Mouse (Mus musculus) intestine, embryonic 16.5 days (tissue): ENCODE results near the gene Abhd12. TPM values are rescaled to one million over a fixed set of nuclear protein-coding genes. Genes with fewer than 3 reads are reported as not detected.

Experiments
- ATAC-seq: fragments of 200-750 bp; cut with Nextera tagmentation; 2 replicates; pipeline ENCODE4 v1.8.0; 2017; ENCODE audit warnings: moderate TSS enrichment, moderate library complexity
- H3K27ac ChIP-seq: fragments of 300-500 bp; sonication (generic); 2 replicates; pipeline ENCODE4 v1.5.1; 2014; ENCODE audit warnings: mild to moderate bottlenecking, low read length
- H3K27me3 ChIP-seq: fragments of 300-500 bp; sonication (generic); replicated peaks from 2 replicates; pipeline ENCODE4 v1.6.1; 2014; ENCODE audit warnings: low read length, control low read depth, mixed read lengths; ENCODE audit not compliant: control insufficient read depth, insufficient read depth
- H3K36me3 ChIP-seq: fragments of 300-500 bp; sonication (generic); 2 replicates; pipeline ENCODE4 v1.6.1; 2014; ENCODE audit warnings: low read length, control low read depth; ENCODE audit not compliant: control insufficient read depth, insufficient read depth
- H3K4me1 ChIP-seq: fragments of 300-500 bp; sonication (generic); 2 replicates; pipeline ENCODE4 v1.6.1; 2014; ENCODE audit warnings: low read length, control low read depth, mixed read lengths; ENCODE audit not compliant: control insufficient read depth, insufficient read depth
- H3K4me2 ChIP-seq: fragments of 300-500 bp; sonication (generic); 2 replicates; pipeline ENCODE4 v1.6.1; 2014; ENCODE audit warnings: low read depth, low read length, control low read depth
- H3K4me3 ChIP-seq: fragments of 300-500 bp; sonication (generic); 2 replicates; pipeline ENCODE4 v1.5.1; 2014; ENCODE audit warnings: mild to moderate bottlenecking, low read length
- H3K9ac ChIP-seq: fragments of 300-500 bp; sonication (generic); 2 replicates; pipeline ENCODE4 v1.6.1; 2014; ENCODE audit warnings: low read depth, low read length
- H3K9me3 ChIP-seq: fragments of 300-500 bp; sonication (generic); 2 replicates; pipeline ENCODE4 v1.6.1; 2016; ENCODE audit warnings: low read length, control low read depth; ENCODE audit not compliant: control insufficient read depth
- whole genome bisulfite sequencing: fragments of 180-500 bp; shearing (Covaris S2); extraction: QIAGEN DNeasy Blood & Tissue Kit; methylation state at CpG from one replicate; pipeline ENCODE4 v1.1.7; 2014; 5-methylcytosine and 5-hydroxymethylcytosine counted together
- polyA plus RNA-seq: library from polyadenylated mRNA; unstranded; fragments of >200 nt; fragmentation: Nextera tagmentation; extraction: Ambion mirVana; gene quantifications from 2 replicates; pipeline ENCODE4 v1.2.1, GENCODE M21; 2015

Gene Abhd12
- polyA plus RNA-seq, 1 experiment from 2014 or later = 52.1 TPM

- no peak overlapping the region for H3K4me3 ChIP-seq
- no peak overlapping the region for H3K4me2 ChIP-seq
- H3K9ac ChIP-seq = no peak overlapping the region
- H3K27ac ChIP-seq = no peak overlapping the region
- no peaks in the 10 kb centered on the region for H3K27me3 ChIP-seq
- no peak for ATAC-seq
- H3K9me3 ChIP-seq = no peaks in the 10 kb centered on the region
- no peaks in the 10 kb centered on the region for H3K4me1 ChIP-seq
- WGBS = 58% methylated on average over 7 of the region's 7 CpGs
- no peaks in the 10 kb centered on the region for H3K36me3 ChIP-seq
Measured at GRCm38 (mm10) chr2:150842049-150842461, 62.5 kb downstream of the Abhd12 start.

- Histone ChIP-seq H3K4me2 (no peak overlapping the region), H3K4me1 (no peaks in the 10 kb centered on the region), H3K9me3 (no peaks in the 10 kb centered on the region), H3K4me3 (no peak overlapping the region), H3K27me3 (no peaks in the 10 kb centered on the region), H3K36me3 (no peaks in the 10 kb centered on the region), H3K9ac (no peak overlapping the region), H3K27ac (no peak overlapping the region)
- ATAC-seq = no peak
- WGBS = 65% methylated on average over 11 of the region's 11 CpGs
Measured at GRCm38 (mm10) chr2:150841109-150841508, 63.4 kb downstream of the Abhd12 start.

GRCm38 (mm10) chr2:150839686-150840471, 64.7 kb downstream of the Abhd12 start:
- H3K27ac ChIP-seq = no peak overlapping the region
- H3K9me3 ChIP-seq = no peaks in the 10 kb centered on the region
- H3K4me1 ChIP-seq = no peaks in the 10 kb centered on the region
- H3K4me2 ChIP-seq = no peak overlapping the region
- no peaks in the 10 kb centered on the region; the same call in 1 of the 2 replicates for H3K36me3 ChIP-seq
- no peak overlapping the region for H3K9ac ChIP-seq
- no peak for ATAC-seq
- no peaks in the 10 kb centered on the region for H3K27me3 ChIP-seq
- H3K4me3 ChIP-seq = no peak overlapping the region
- WGBS = 76% methylated on average over 12 of the region's 12 CpGs

DNA sequence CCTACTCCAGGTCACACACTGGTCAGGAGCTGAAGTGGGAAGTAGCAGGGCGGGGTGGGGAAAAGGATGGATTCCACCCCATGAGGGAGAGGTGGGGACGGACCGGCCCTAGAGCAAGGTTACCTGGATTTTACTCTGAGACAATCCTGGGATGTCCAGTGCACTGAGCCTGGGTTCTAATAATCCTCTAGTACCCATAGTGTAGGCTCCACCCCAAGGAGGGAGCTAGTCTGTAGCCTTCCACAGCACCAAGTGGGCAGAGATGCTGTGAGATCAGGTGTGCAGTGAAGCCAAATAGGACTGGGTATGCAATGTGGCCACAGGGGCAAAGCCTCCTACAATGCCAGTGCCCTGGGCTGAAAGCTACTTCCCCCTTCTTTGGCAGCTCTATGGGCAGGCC, 66.8 kb downstream of the Abhd12 start:
- Histone ChIP-seq H3K36me3 (peaks cover under 1% of the 10 kb centered on the region), H3K27ac (no peak overlapping the region), H3K4me2 (no peak overlapping the region), H3K27me3 (no peaks in the 10 kb centered on the region), H3K9ac (no peak overlapping the region), H3K4me1 (no peaks in the 10 kb centered on the region), H3K4me3 (no peak overlapping the region), H3K9me3 (no peaks in the 10 kb centered on the region)
- ATAC-seq = no peak
- 82% methylated on average over 3 of the region's 3 CpGs for WGBS

DNA sequence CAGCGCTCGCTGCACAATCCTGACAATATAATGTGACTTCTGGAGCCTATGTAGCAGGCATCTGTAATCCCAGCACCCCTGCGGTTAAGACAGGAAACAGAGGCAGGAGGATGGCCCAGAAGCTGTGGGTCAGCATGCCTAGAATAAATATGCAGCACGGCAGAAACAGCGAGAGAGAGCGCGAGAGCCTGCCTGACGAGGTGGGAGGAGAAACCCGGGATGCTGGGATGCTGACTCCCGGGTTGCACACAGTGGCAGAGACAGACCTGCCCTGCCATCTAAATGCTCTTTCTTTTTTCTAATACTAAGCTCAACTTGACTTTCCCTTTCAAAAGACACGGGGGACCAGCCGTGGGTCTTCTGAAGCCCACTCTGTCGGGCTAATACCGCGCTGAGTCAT, 67.6 kb downstream of the Abhd12 start:
- H3K36me3 ChIP-seq = peaks cover 4% of the 10 kb centered on the region
- WGBS = 76% methylated on average over 15 of the region's 15 CpGs
- ATAC-seq = no peak

DNA sequence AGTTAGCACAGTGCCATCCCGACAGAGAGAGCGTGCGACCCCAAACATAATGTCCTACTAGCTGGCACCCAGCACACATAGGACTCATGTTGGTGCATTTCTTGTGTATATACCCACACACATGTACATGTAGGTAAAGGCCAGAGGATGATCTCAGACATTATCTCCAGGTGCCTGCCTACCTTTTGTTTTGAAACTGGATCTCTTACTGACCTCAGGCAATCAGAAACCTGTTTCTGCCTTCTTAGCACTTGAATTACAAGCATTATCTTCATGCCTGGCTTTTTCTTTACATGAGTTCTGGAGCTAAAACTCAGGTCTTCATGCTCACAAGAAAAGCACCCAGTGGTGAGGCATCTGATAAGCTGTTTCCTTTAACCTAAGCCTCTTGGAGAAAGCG, 68.6 kb downstream of the Abhd12 start:
- no peak overlapping the region for H3K9ac ChIP-seq
- peaks cover 4% of the 10 kb centered on the region for H3K36me3 ChIP-seq
- no peak for ATAC-seq
- 93% methylated on average over 4 of the region's 4 CpGs for WGBS
- no peaks in the 10 kb centered on the region for H3K27me3 ChIP-seq
- no peak overlapping the region for H3K4me2 ChIP-seq
- no peak overlapping the region for H3K4me3 ChIP-seq
- no peaks in the 10 kb centered on the region for H3K9me3 ChIP-seq
- no peaks in the 10 kb centered on the region for H3K4me1 ChIP-seq
- H3K27ac ChIP-seq = no peak overlapping the region

More for the DNA sequence above, 67.6 kb downstream of the Abhd12 start:
- H3K4me3 ChIP-seq = no peak overlapping the region
- H3K9ac ChIP-seq = no peak overlapping the region
- no peaks in the 10 kb centered on the region for H3K27me3 ChIP-seq
- no peaks in the 10 kb centered on the region for H3K9me3 ChIP-seq
- no peak overlapping the region for H3K27ac ChIP-seq
- H3K4me1 ChIP-seq = no peaks in the 10 kb centered on the region
- H3K4me2 ChIP-seq = no peak overlapping the region

DNA sequence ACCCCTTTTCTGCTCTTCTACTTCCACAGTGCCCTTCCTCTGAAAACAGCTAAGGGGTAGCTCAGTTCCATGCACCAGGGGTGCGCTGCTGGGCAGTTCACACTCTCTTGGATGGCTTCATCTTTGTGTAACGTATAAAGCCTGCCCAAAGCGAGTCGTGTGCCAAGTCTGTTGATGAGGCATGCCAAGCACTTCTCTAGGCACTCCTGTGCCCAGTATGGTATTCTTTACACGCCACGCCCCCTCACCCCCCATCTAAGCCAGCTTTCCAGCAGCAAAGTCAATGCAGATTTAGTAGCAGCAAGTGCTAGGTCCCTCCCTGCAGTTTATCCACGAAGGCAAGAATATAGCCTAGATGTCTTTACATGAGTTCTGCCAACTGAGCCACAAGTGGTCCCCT, 69.9 kb downstream of the Abhd12 start:
- Histone ChIP-seq H3K36me3 (peaks cover 17% of the 10 kb centered on the region), H3K9me3 (no peaks in the 10 kb centered on the region), H3K27me3 (no peaks in the 10 kb centered on the region), H3K9ac (no peak overlapping the region), H3K27ac (no peak overlapping the region), H3K4me3 (no peak overlapping the region), H3K4me1 (no peaks in the 10 kb centered on the region), H3K4me2 (no peak overlapping the region)
- WGBS = 89% methylated on average over 7 of the region's 7 CpGs
- ATAC-seq = no peak; the same call in 1 of the 2 replicates

DNA sequence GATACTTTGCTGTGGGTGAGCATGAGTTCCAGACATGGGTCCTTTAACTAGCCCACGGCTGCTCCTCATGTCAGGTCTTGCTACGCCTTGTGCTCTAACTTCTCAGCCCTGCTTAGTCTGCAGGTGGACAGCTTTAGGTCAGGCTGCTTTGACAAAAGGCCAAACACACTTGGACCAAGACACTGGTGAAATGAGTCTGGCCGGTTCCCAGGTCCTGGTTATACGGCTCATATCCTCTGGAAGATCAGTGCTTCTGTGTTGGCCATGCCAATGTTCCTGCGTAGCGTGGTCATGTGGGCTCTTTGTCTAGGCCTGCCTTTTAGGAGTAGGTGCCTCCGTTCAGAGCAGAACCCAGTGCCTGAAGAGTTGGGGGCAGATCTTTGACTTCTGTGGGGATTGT, 72.5 kb downstream of the Abhd12 start:
- no peaks in the 10 kb centered on the region for H3K4me1 ChIP-seq
- 95% methylated on average over 7 of the region's 7 CpGs for WGBS
- no peaks in the 10 kb centered on the region for H3K9me3 ChIP-seq
- H3K27me3 ChIP-seq = no peaks in the 10 kb centered on the region
- H3K27ac ChIP-seq = no peak overlapping the region
- no peak for ATAC-seq
- H3K4me2 ChIP-seq = no peak overlapping the region
- H3K9ac ChIP-seq = no peak overlapping the region
- H3K36me3 ChIP-seq = peaks cover 25% of the 10 kb centered on the region
- H3K4me3 ChIP-seq = no peak overlapping the region

- Histone ChIP-seq H3K27ac (no peak overlapping the region), H3K9ac (no peak overlapping the region), H3K9me3 (no peaks in the 10 kb centered on the region), H3K27me3 (no peaks in the 10 kb centered on the region), H3K4me2 (no peak overlapping the region), H3K4me1 (no peaks in the 10 kb centered on the region), H3K4me3 (no peak overlapping the region), H3K36me3 (peaks cover 29% of the 10 kb centered on the region)
- 74% methylated on average over 3 of the region's 3 CpGs for WGBS
- ATAC-seq = no peak
Measured at GRCm38 (mm10) chr2:150830911-150831441, 73.6 kb downstream of the Abhd12 start.
